Mouse (Mus musculus) kidney, adult 11 months (tissue): ENCODE measurements around the gene Gm13691.
A peak's percentile ranks its signal among the peaks of the same experiment; 100 is the strongest.
"Not testable (repeated sequence)": the region's sequence is repeated elsewhere in the genome, so short reads cannot be mapped to it uniquely, and the experiment has no call there.

ENCODE experiments used
- DNase-seq: peaks from one replicate; pipeline ENCODE4 v3.0.0; 2022

The Gm13691 gene

GRCm38 (mm10) chr2:83990253-83990652, at the start of gene Gm13691:
Gene Gm13691 (plus strand): TSS chr2:83990553.
- not testable (repeated sequence) for DNase-seq

DNA sequence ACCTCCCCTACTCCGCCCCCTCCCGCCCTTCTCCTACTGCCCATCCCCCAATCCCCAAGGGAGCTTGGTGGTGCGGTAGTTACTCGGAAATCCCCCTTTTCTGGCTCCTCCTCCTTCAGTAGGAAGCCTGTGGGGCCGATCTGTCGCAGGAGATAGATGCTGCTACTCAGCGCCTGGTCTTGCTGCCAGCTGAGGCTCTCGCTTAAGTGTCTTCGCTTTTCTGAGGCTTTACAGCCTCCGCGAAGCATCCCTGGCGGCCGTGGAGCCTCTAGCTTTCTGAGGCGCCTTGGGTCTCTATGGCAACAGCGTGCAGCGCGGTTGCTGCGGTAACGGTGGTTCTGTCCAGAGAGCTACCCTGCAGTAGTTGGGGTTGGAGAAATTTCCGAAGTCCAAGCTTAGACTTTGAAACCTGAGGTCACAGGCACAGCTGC, 49.4 kb upstream of the Gm13691 start, which contains the start of gene Zswim2:
TSS of gene Zswim2 (minus strand) at position 298 of the 431 bp plus-strand sequence.
- DNase-seq, result peak; percentile 43

DNA sequence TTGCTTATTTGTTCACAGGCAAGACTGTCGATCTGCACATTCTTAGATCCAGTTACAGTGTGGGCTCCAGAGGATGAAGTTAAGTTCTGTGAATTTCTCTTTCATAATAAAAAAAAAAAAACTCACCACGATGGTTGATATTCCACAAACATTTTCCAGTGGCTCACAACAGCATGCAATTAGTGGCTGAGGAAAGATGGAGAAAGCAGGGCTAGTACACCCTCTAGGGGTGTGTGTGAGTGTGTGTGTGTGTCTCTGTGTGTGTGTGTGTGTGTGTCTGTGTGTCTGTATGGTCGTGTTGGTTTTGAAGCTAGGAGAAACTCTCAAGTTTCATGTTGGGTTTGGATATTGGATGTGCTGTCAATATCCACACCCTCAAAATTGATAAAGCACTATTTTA, 49.0 kb upstream of the Gm13691 start:
- no peak for DNase-seq

GRCm38 (mm10) chr2:83941792-83942191, 48.6 kb upstream of the Gm13691 start:
- no peak for DNase-seq

GRCm38 (mm10) chr2:83955393-83955792, 35.0 kb upstream of the Gm13691 start, which contains the start of gene Gm13698:
Gene Gm13698 (plus strand): TSS chr2:83955693.
- not testable (repeated sequence) for DNase-seq

GRCm38 (mm10) chr2:83961203-83961602, 29.1 kb upstream of the Gm13691 start, which contains the start of gene Gm13693:
Gene Gm13693 (plus strand): TSS chr2:83961503.
- DNase-seq, result not testable (repeated sequence)

DNA sequence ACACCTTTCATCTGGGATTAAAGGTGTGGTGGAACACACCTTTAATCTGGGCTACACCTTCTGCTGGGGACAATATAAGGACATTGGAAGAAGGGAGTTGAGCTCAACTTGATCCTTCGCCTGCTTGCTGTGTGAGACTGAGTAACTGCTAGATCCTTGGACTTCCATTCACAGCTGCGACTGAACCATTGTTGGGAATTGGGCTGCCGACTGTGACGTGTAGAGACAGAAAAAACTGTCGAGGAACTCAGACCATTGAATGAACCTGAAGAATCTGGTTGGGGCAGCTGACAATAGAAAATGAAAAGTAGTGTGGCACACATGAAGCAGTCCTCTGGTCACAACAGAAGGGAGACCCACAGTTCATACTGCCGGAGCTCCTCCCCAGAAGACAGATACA, 23.3 kb upstream of the Gm13691 start, which contains the start of gene Gm13695:
TSS of gene Gm13695 (plus strand) at position 301 of the 400 bp plus-strand sequence.
- not testable (repeated sequence) for DNase-seq

GRCm38 (mm10) chr2:83972823-83973222, 17.5 kb upstream of the Gm13691 start, which contains the start of gene Gm13696:
Gene Gm13696 (plus strand): TSS chr2:83973123.
- not testable (repeated sequence) for DNase-seq

DNA sequence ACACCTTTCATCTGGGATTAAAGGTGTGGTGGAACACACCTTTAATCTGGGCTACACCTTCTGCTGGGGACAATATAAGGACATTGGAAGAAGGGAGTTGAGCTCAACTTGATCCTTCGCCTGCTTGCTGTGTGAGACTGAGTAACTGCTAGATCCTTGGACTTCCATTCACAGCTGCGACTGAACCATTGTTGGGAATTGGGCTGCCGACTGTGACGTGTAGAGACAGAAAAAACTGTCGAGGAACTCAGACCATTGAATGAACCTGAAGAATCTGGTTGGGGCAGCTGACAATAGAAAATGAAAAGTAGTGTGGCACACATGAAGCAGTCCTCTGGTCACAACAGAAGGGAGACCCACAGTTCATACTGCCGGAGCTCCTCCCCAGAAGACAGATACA, 11.7 kb upstream of the Gm13691 start, which contains the start of gene Gm13694:
TSS of gene Gm13694 (plus strand) at position 301 of the 400 bp plus-strand sequence.
- not testable (repeated sequence) for DNase-seq

DNA sequence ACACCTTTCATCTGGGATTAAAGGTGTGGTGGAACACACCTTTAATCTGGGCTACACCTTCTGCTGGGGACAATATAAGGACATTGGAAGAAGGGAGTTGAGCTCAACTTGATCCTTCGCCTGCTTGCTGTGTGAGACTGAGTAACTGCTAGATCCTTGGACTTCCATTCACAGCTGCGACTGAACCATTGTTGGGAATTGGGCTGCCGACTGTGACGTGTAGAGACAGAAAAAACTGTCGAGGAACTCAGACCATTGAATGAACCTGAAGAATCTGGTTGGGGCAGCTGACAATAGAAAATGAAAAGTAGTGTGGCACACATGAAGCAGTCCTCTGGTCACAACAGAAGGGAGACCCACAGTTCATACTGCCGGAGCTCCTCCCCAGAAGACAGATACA, 5.9 kb upstream of the Gm13691 start, which contains the start of gene Gm13697:
TSS of gene Gm13697 (plus strand) at position 301 of the 400 bp plus-strand sequence.
- DNase-seq, result not testable (repeated sequence)

- DNase-seq, result not testable (repeated sequence)
Measured at GRCm38 (mm10) chr2:83993639-83994255, 3.4 kb downstream of the Gm13691 start.

DNA sequence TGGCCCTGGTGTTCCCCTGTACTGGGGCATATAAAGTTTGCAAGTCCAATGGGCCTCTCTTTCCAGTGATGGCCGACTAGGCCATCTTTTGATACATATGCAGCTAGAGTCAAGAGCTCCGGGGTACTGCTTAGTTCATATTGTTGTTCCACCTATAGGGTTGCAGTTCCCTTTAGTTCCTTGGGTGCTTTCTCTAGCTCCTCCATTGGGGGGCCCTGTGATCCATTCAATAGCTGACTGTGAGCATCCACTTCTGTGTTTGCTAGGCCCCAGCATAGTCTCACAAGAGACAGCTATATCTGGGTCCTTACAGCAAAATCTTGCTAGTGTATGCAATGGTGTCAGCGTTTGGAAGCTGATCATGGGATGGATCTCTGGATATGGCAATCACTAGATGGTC, 4.2 kb downstream of the Gm13691 start:
- DNase-seq, result not testable (repeated sequence)

- no peak for DNase-seq
Measured at GRCm38 (mm10) chr2:84008913-84009312, 18.6 kb downstream of the Gm13691 start.

GRCm38 (mm10) chr2:84009818-84010217, 19.5 kb downstream of the Gm13691 start:
- no peak for DNase-seq

DNA sequence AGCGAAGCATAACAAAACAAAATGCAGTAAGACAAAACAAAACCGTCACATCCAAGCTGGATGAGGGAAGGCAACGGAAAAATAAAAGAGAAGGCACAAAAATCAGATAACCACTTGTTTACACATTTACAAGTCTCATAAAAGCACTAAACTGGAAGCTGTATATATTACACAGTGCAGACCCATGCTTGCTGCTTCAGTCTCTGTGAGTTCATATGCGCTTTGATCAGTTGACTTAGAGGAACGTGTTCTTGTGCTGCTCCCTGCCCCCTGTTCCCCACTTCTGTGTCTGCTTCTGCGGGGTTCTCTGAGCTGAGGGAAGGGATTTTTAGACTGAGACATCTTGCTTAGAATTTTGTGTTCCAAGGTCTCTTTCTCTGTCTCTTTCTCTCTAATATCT, 24.2 kb downstream of the Gm13691 start:
- no peak for DNase-seq

DNA sequence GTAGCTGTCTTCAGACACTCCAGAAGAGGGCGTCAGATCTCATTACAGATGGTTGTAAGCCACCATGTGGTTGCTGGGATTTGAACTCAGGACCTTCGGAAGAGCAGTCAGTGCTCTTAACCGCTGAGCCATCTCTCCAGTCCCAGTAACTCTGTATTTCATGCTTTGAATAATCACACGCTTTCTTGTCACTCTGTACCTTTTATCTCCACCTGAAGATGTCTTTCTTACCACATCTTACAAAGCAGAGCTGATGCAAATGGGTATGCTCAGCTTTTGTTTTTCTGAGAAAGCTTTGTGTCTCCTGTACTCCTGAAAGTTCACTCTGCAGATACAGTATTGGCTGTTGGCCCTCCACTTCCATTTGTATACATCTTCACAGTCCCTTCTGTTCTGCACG, 25.9 kb downstream of the Gm13691 start:
- DNase-seq, result not testable (repeated sequence)

GRCm38 (mm10) chr2:84018330-84018729, 28.0 kb downstream of the Gm13691 start:
- DNase-seq, result no peak

DNA sequence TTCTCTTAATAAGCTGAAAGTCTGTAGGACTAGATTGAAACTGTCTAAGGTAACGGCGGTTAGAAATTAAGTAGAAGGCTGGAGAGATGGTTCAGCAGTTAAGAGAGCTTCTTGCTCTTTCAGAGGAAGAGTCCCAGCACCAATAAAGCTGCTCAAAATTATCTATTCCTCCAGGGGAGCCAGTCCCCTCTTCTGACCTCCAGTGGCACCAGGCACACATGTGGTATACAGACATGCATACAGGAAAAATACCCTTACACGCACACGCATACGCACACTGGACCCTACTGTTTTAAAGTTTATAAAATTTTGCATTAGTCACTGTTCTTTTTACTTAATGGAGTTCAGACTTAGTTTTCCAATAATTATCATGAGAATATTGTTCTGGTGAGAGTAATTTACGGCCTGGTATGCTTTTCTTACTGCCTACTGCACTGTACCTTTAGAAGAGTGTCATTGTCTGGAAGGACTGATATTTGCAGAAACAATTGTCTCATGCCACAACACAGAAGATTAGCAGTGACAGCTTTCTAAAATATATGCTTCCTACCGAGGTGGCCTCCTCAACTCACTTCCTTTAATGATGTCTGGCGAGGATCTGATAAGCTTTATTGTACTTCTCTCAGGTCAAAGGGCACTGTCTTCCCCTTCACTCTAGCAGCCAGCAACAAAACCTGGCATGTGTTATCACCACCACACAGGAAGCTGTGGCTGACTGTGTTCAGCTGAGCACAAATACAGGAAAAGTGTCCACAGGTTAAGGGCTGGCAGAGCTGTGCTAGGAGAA, 29.4 kb downstream of the Gm13691 start:
- DNase-seq, result peak; percentile 71

DNA sequence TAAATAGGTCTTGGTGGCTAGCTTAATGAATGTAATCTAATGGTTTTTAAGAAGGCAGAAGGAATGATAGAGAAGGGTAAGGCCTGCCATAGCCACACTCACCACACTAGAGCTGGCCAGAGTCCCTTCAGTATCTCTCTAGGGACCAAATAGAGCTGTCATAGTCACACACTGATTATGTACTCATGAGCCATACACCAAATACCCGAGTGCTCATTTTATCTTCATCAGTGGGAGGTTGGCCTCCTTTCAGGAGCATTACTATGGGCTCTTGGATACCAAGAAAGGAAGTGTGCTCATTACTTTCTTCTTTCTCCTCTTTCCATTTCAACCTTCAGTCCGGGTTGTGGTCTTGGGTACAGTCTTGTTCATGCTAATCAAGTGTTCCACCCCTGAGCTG, 31.6 kb downstream of the Gm13691 start:
- DNase-seq, result no peak

GRCm38 (mm10) chr2:84022905-84023304, 32.6 kb downstream of the Gm13691 start:
- peak; percentile 10 for DNase-seq

GRCm38 (mm10) chr2:84023319-84023718, 33.0 kb downstream of the Gm13691 start:
- no peak for DNase-seq

DNA sequence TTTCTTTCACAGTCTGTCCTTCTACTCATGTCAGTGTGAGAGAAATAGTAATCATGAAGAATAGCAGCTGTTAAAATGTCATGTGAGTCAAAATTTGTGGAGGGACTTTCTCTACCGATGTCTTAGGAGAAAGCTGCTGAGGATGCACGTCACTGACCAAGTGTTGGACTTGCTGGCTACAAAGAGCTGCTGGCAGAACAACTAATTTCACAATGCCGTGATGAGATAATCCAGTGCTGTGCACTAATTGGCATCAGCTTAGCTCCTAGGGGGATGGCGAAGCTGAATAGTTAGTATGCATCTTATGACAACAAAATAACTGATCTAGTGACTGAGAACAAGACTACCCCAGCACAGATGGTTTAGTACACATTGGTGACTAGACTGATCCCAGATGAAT, 34.9 kb downstream of the Gm13691 start:
- no peak for DNase-seq

DNA sequence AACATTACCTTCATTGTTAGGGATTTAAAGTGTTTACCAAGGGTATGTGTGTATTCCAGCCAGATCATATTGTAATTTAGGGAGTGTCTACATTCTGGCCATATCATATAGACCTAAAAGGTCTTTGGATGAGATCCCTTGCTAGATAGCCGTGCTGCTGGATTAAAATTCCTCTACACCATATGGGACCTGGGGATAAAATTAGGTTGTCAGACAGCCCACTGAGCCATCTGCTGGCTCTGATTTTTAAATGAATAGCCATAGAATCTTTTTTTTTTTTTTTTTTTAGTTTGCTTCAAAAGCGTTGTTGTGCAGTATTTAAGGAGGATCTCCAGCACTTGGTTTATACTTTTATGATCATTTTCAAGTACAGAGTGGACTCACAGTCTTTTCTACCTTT, 42.2 kb downstream of the Gm13691 start:
- DNase-seq, result no peak

DNA sequence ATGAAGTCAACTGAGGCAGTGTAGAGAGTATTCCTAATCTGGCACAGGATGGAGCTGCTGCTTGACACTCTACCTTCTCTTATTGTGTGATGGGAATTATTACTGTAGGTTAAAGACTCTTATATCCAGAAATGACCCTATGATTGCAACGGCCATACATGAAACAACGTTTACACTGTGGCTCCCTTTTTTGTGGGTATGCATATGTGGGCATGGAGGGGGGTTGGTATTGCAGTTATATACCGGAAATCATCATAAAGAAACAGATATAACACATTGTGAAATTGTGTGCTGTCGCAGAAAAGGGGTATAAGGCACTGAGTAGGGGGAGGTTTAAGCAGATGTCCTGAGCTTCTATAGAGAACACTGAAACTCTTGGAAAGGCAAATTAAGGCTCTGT, 45.6 kb downstream of the Gm13691 start:
- DNase-seq, result no peak
